Mouse (Mus musculus): ENCODE measurements at regions not wholly inside any gene's neighbourhood (a gene's known extent, or its start where the extent isn't known, plus 50 kb on each side); places are given as distances from the start of the nearest gene placed in this dataset.

DNA sequence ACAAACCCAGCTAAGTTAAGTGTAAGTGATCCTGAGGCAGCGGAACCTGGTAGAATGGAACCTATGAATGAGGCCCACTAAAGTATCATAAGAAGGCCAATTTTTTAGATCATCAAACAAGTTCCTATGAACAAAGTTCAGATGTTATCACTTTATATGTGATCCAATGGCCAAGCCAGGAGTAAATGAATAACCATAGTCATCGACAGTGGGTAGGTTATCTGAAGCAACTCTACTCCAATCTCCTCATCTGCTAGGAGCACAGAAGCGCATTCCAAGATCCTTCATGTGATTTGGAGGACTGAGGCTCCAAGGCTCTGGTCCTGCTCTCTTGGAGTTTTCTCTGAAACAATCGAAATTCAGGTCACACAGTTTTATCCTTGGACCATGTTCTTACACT, 985.4 kb downstream of the Pcdh18 start:
- TF ChIP-seq CTCF (IDR thresholded peaks at IDR 0.05; ENCODE audit: low read depth, low read length) (no peak), GATA1 (IDR thresholded peaks at IDR 0.05; ENCODE audit: borderline replicate concordance, low read length) (no peak), POLR2AphosphoS5 (IDR thresholded peaks at IDR 0.05; ENCODE audit: insufficient replicate concordance, low read depth, low read length) (no peak), TAL1 (conservative IDR thresholded peaks at IDR 0.05; ENCODE audit: low read depth, low read length) (no peak), GATA2 (IDR thresholded peaks at IDR 0.05; ENCODE audit: borderline replicate concordance, low read depth, low read length) (no peak)
